Mouse (Mus musculus) midbrain, embryonic 13.5 days (tissue): ENCODE results near the gene Slit2. TPM values are rescaled to one million over a fixed set of nuclear protein-coding genes. Genes with fewer than 3 reads are reported as not detected.
A peak's percentile ranks its signal among the peaks of the same experiment; 100 is the strongest.

Experiments
- ATAC-seq: fragments of 200-750 bp; cut with Nextera tagmentation; 2 replicates; pipeline ENCODE4 v1.8.0; 2017; ENCODE audit warnings: mild to moderate bottlenecking, moderate TSS enrichment, moderate library complexity
- H3K27ac ChIP-seq: fragments of 300-500 bp; sonication (generic); 2 replicates; pipeline ENCODE4 v1.5.1; 2015; ENCODE audit warnings: inconsistent platforms, mild to moderate bottlenecking, moderate library complexity
- H3K27me3 ChIP-seq: fragments of 300-500 bp; sonication (generic); 2 replicates; pipeline ENCODE4 v1.6.1; 2015; ENCODE audit warnings: mild to moderate bottlenecking, inconsistent platforms
- H3K36me3 ChIP-seq: fragments of 300-500 bp; sonication (generic); 2 replicates; pipeline ENCODE4 v1.6.1; 2015; ENCODE audit warnings: mild to moderate bottlenecking, inconsistent platforms
- H3K4me1 ChIP-seq: fragments of 300-500 bp; sonication (generic); replicated peaks from 2 replicates; pipeline ENCODE4 v1.6.1; 2015; ENCODE audit warnings: inconsistent platforms
- H3K4me2 ChIP-seq: fragments of 300-500 bp; sonication (generic); replicated peaks from 2 replicates; pipeline ENCODE4 v1.6.1; 2015; ENCODE audit warnings: moderate library complexity, mild to moderate bottlenecking, inconsistent platforms
- H3K4me3 ChIP-seq: fragments of 300-500 bp; sonication (generic); replicated peaks from 2 replicates; pipeline ENCODE4 v1.5.1; 2015; ENCODE audit warnings: mild to moderate bottlenecking, inconsistent platforms
- H3K9ac ChIP-seq: fragments of 300-500 bp; sonication (generic); replicated peaks from 2 replicates; pipeline ENCODE4 v1.6.1; 2015; ENCODE audit warnings: mild to moderate bottlenecking, inconsistent platforms
- H3K9me3 ChIP-seq: fragments of 300-500 bp; sonication (generic); 2 replicates; pipeline ENCODE4 v1.6.1; 2016; ENCODE audit warnings: mild to moderate bottlenecking, inconsistent platforms
- WGBS: fragments of 180-500 bp; shearing (Covaris S2); methylation state at CpG from one replicate; pipeline ENCODE4 v1.1.7; 2015; 5-methylcytosine and 5-hydroxymethylcytosine counted together
- polyA plus RNA-seq: library from polyadenylated mRNA; unstranded; fragments of >200 nt; fragmentation: Nextera tagmentation; extraction: Ambion mirVana; gene quantifications from 2 replicates; pipeline ENCODE4 v1.2.1, GENCODE M21; 2015

The Slit2 gene
- polyA plus RNA-seq, 1 experiment from 2014 or later, result 37.8 TPM

DNA sequence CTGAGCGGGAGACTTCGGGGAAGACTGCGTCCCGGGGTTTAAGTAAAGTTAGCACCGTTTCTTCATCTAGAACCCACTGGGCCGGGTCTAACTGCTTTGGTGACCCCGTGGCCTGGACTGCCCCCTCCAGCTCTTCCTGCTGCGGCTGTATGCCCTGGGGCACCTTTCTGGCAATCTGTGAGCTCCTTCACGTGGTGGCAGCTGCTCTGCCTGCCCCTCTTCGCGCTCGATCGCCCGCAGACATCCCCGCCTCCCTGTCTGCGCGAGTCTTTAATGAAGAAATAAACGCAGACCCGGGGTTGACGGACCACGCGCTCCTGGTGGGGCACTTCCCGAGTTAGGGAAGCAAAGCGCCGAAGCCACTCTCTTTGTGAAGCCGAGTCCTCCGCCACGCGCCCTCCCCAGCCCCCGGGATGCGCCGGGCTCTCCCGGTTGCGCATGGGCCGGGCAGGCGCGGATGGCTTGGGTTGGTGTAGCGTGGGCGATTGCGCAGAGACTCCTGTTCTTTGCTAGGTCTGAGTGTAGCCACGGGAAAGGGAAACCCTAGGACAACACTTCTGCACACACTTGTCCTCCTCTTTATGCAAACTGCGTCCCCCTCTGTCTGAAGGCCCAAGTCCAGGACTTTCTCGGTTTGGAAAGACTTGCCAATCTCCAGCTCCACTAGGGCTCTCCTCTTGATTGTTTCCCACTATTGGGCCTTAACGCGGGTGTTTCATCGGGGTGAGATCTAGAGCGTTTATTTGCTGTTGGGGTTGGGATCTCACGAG, 3.1 kb downstream of the Slit2 start:
- peak overlapping the region; percentile 48; the same call in 1 of the 2 replicates for H3K27ac ChIP-seq
- H3K4me2 ChIP-seq, result peak overlapping the region; percentile 91
- H3K4me1 ChIP-seq, result peaks cover 46% of the 10 kb centered on the region
- under 1% methylated on average over 48 of the region's 48 CpGs for WGBS
- peak overlapping the region; percentile 85 for H3K9ac ChIP-seq
- no peaks in the 10 kb centered on the region for H3K9me3 ChIP-seq
- H3K4me3 ChIP-seq, result peak overlapping the region; percentile 76
- H3K27me3 ChIP-seq, result peaks cover 28% of the 10 kb centered on the region
- no peaks in the 10 kb centered on the region for H3K36me3 ChIP-seq
- peak; percentile 19 for ATAC-seq

DNA sequence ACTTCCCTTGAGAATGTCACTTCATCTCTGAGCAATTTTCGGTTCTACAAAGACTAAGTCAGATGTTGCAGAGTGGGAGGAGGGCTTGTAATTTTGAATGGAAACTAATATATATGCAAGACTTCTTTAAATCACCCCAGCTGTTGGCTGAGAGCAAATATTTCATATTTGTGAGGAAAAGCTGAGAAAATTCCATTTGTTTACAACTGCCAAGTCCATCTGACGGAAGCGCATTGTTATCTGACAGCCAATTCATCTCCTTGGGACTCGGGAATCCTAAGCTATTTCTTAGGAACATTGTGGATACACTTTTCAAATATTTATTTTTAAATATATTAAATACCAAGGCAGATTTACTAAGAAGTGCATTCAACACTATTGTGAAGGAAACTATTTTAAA, 8.0 kb downstream of the Slit2 start:
- ATAC-seq, result no peak
- H3K9me3 ChIP-seq, result no peaks in the 10 kb centered on the region
- peaks cover 23% of the 10 kb centered on the region for H3K27me3 ChIP-seq
- H3K4me2 ChIP-seq, result no peak overlapping the region
- H3K4me1 ChIP-seq, result peaks cover 23% of the 10 kb centered on the region
- no peak overlapping the region for H3K4me3 ChIP-seq
- H3K9ac ChIP-seq, result no peak overlapping the region
- H3K36me3 ChIP-seq, result peaks cover 2% of the 10 kb centered on the region; the same call in 1 of the 2 replicates
- no peak overlapping the region for H3K27ac ChIP-seq
- WGBS, result 79% methylated on average over 4 of the region's 4 CpGs

DNA sequence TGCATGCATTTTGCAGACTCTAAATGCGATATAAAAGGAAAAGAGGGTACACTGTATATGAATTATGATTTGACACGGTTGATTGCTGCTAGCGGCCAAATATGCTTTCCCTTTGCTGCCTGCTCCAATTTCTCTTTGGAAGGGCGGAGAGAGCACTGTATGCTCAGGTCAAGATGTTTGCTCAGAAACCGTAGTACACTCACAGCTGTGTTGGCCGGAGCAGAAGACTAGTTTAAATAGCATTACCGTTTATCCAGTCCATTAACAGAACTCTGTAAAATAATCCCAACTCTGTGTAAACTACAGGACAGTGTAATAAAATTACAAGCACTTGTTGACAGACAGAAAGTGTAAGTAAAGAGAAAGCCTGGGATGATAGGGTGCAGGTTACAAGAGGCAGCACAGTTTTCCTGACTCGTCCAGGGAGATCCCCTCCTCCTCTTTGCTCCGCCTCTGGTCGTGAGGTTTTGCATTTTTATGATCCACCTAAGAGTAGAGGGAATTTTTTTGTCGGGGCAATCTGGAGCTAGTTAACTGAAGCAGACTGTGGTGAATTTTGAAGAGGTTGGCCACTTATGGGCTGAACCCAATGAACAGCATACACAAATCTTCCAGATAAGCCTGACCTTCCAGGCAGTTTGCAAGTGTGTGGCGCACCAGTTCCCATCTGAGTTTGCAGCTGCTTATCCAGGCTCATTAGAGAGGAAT, 20.9 kb downstream of the Slit2 start:
- no peaks in the 10 kb centered on the region for H3K27me3 ChIP-seq
- no peak overlapping the region for H3K27ac ChIP-seq
- 67% methylated on average over 12 of the region's 12 CpGs for WGBS
- no peak overlapping the region for H3K9ac ChIP-seq
- H3K4me1 ChIP-seq, result peaks cover 17% of the 10 kb centered on the region
- H3K36me3 ChIP-seq, result 0 out of 2 replicates have a peak, but pooled peaks cover 4% of the 10 kb centered on the region
- ATAC-seq, result no peak
- H3K4me3 ChIP-seq, result no peak overlapping the region
- H3K4me2 ChIP-seq, result no peak overlapping the region
- H3K9me3 ChIP-seq, result no peaks in the 10 kb centered on the region

DNA sequence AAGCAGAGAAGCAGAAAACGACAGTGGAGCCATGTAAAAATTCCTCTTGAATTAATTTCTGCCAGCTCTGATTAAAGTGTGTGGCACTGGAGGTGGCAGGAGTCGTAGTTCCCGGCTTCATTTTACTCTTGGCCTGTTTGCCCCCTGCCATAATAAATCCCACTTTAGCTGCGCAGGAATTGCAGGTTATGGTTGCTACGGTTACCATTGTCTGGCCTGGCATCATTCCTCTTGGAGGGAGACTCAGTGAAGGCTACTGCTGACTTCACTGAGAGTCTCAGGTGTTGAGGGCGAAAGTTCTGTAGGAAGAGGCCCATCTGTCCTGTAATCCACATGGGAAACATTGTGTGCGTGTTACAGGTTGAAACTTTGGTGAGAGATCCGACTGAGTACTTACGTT, 22.6 kb downstream of the Slit2 start:
- Histone ChIP-seq H3K4me1 (peaks cover 14% of the 10 kb centered on the region), H3K36me3 (no peaks in the 10 kb centered on the region), H3K9me3 (no peaks in the 10 kb centered on the region), H3K27me3 (no peaks in the 10 kb centered on the region), H3K9ac (no peak overlapping the region), H3K4me2 (no peak overlapping the region), H3K27ac (no peak overlapping the region), H3K4me3 (no peak overlapping the region)
- peak; percentile 43; the same call in 1 of the 2 replicates for ATAC-seq
- 35% methylated on average over 9 of the region's 9 CpGs for WGBS

DNA sequence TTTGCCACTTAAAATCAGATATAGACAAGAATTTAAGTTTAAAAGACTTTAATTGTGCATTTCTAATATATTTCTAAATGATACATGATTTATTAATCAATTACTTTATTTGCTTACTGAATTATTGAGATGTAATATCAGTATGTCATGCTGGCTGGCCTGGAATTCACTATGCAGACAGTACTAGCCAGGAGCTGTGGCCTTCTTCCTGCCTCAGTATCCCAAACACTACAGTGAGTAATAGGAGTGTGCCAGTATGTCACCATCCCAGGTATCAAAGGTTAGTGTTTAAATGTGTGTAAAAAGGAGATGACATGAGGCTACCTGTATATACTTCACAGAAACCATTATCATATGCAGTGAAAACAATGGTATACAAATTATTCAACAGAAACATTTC, 23.1 kb downstream of the Slit2 start:
- H3K4me2 ChIP-seq, result no peak overlapping the region
- H3K9me3 ChIP-seq, result no peaks in the 10 kb centered on the region
- H3K27me3 ChIP-seq, result no peaks in the 10 kb centered on the region
- H3K4me3 ChIP-seq, result no peak overlapping the region
- no peak for ATAC-seq
- H3K36me3 ChIP-seq, result no peaks in the 10 kb centered on the region
- no peak overlapping the region for H3K9ac ChIP-seq
- H3K27ac ChIP-seq, result no peak overlapping the region
- peaks cover 14% of the 10 kb centered on the region for H3K4me1 ChIP-seq

DNA sequence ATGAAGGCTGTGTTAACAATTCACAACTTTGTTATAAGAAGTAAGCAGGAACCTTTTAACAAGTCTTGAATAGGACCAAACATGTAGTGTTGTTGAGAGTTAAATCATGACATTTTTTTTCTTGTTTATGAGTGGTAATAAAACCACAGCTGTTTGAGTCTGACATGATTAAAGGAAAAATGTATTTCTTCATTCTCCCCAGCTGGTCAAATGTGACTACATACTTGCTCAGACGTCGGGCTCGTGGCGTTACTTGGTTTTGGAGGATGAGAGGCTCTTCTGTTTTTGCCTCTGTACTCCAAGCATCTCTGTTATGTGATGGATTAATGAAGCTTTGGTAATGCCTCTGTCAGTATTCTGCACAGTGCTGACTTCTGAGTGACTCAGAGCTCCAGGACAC, 40.5 kb downstream of the Slit2 start:
- no peak for ATAC-seq
- Histone ChIP-seq H3K4me1 (no peaks in the 10 kb centered on the region), H3K36me3 (no peaks in the 10 kb centered on the region), H3K4me2 (no peak overlapping the region), H3K4me3 (no peak overlapping the region), H3K27ac (no peak overlapping the region), H3K9me3 (no peaks in the 10 kb centered on the region), H3K9ac (no peak overlapping the region), H3K27me3 (no peaks in the 10 kb centered on the region)
- WGBS, result 81% methylated on average over 4 of the region's 4 CpGs

DNA sequence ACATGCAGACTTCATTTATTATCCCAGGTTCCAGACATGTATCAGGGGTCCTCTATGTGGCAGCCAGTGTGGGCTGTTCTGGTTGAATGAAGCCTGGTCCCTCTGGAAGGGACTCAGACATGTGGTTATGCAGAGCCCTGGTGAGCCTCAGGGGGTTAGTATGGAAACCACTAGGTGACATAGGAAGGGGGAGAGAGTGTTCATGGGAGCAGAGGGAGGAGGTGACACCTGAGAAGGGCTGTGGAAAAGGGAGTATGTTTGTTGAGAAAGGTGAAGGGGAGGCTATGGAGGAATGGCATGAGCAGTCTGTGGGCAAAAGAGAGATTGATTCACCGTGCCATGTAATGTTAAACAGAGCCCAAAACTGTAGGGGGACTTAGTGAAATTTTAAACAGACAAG, 51.9 kb downstream of the Slit2 start:
- WGBS, result 84% methylated on average over 1 of the region's 1 CpGs
- no peak overlapping the region for H3K4me3 ChIP-seq

DNA sequence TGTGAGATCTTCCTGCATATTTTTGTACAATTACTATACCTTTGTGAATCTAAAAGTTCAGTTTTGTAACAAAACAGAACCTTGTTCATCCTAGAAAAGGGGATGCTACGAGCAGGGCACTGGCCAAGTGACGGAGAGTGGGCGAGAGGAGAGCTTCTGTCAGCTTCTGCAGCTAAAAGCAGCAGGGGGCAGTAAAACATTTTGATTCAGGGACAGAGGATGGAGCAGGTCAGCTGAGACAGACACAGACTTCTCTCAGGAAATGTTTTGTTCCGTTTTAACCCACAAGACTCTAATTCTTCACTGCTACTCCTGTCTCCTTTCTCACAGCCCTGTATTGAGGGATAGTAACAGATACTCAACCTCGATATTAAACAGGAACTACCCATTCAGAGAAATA, 55.1 kb downstream of the Slit2 start:
- WGBS, result 24% methylated on average over 5 of the region's 5 CpGs
- Histone ChIP-seq H3K4me1 (no peaks in the 10 kb centered on the region), H3K4me2 (no peak overlapping the region), H3K36me3 (no peaks in the 10 kb centered on the region), H3K9ac (no peak overlapping the region), H3K4me3 (no peak overlapping the region), H3K27me3 (no peaks in the 10 kb centered on the region), H3K9me3 (no peaks in the 10 kb centered on the region), H3K27ac (no peak overlapping the region)
- peak; percentile 80 for ATAC-seq

More for the DNA sequence above, 51.9 kb downstream of the Slit2 start:
- H3K9ac ChIP-seq, result no peak overlapping the region
- H3K27ac ChIP-seq, result no peak overlapping the region
- ATAC-seq, result no peak
- H3K36me3 ChIP-seq, result no peaks in the 10 kb centered on the region
- H3K9me3 ChIP-seq, result no peaks in the 10 kb centered on the region
- H3K4me1 ChIP-seq, result no peaks in the 10 kb centered on the region
- H3K4me2 ChIP-seq, result no peak overlapping the region
- no peaks in the 10 kb centered on the region for H3K27me3 ChIP-seq

DNA sequence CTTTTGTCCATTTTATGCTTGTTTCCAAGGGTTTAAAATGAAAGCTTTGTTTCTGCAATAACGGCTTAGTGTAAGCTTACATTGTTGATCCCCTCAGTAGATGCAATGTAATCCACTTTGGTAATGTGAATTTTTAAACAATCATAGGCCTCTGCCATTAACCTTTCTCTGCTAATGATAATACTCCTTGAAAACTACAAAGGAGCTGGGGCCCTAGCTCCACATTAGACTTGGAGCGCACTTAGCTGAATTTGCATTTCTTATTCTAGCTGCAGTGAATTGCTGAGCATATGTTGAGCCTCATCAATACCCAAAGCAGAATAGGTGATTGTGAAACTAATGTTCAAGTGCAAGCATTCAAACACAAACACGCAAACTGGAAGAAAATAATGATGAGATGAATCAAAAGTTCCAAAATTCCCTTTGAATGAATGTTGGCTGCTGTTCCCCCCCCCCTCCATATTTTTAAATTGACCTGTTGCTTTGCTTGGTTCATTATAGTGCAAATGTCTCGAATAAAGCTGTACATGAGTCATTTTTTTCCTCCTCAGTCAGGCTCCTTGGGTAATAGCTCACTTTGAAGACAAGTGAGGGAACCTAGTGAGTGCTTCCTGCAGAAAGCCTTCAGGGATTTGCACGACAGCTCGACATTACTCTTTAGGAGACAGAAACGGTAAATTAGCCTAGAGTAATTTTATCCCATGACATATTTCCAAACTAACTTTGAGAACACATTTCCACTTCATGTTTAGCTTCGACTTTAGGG, 66.2 kb downstream of the Slit2 start:
- no peaks in the 10 kb centered on the region for H3K36me3 ChIP-seq
- ATAC-seq, result peak; percentile 24; the same call in 1 of the 2 replicates
- no peak overlapping the region for H3K27ac ChIP-seq
- WGBS, result 19% methylated on average over 8 of the region's 8 CpGs
- H3K4me2 ChIP-seq, result no peak overlapping the region
- no peak overlapping the region for H3K9ac ChIP-seq
- H3K4me1 ChIP-seq, result peaks cover 18% of the 10 kb centered on the region
- H3K9me3 ChIP-seq, result no peaks in the 10 kb centered on the region
- H3K4me3 ChIP-seq, result no peak overlapping the region
- H3K27me3 ChIP-seq, result peaks cover 19% of the 10 kb centered on the region

DNA sequence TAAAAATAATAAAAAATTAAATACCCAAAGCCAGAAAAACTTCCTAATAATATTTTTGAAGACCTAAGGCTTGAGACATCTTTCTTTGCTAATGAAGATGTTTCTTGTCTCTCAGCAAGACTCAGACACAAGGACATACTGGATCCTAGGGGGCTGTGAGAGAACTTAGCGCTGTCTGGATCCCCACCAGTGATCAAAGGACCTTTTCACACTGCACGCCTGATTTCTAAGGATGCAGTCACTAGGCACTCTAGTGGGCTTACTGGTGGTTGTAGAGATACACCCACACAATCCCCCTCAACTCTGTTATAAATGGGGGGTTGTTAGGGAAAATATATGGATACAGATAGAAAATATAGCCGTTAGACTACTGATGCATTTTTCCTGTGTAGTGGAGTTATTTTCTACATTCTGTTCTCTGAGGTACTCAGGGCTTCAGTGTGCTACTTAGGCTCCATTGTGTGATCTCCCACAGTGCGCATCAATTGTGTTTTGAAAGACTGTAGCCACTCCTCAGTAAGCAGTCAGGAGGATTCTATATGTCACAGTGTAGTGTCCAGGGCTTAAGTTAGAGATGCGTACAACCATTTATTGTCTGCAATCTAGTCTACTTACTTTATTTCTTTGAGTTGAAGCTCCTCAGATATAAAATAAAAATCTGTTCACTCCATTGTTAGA, 67.8 kb downstream of the Slit2 start:
- Histone ChIP-seq H3K9me3 (no peaks in the 10 kb centered on the region), H3K36me3 (no peaks in the 10 kb centered on the region), H3K4me3 (no peak overlapping the region), H3K9ac (no peak overlapping the region), H3K4me2 (no peak overlapping the region), H3K27ac (no peak overlapping the region), H3K4me1 (peaks cover 18% of the 10 kb centered on the region), H3K27me3 (peaks cover 19% of the 10 kb centered on the region)
- peak; percentile 68; the same call in 1 of the 2 replicates for ATAC-seq
- WGBS, result 11% methylated on average over 5 of the region's 5 CpGs

DNA sequence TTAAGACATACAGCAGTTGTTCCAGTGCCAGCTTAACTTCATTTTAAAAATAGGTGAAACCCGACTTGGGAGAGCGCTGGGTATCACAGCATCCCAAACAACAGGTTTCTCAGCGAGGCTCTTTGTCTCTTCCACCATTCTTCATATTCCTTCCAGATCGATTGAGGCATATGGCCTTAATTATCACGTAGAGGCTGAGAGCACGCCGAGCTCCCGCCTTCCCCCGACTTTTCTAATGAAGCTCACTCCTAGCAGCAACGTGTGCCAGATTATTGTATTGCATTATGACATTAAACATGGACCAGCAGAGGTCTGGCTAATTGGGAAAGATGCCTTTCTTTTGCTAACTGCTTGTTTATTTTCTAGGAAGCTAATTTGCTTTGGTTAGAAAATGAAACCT, 75.7 kb downstream of the Slit2 start:
- WGBS, result 39% methylated on average over 10 of the region's 10 CpGs
- no peaks in the 10 kb centered on the region for H3K9me3 ChIP-seq
- no peak overlapping the region for H3K4me3 ChIP-seq
- no peak overlapping the region for H3K9ac ChIP-seq
- ATAC-seq, result peak; percentile 45; the same call in 1 of the 2 replicates
- peaks cover 12% of the 10 kb centered on the region for H3K4me1 ChIP-seq
- no peak overlapping the region for H3K4me2 ChIP-seq
- no peaks in the 10 kb centered on the region for H3K36me3 ChIP-seq
- H3K27ac ChIP-seq, result no peak overlapping the region
- no peaks in the 10 kb centered on the region for H3K27me3 ChIP-seq
